Mouse (Mus musculus): ENCODE measurements around the gene Gjc3.
"Not testable (repeated sequence)": the region's sequence is repeated elsewhere in the genome, so short reads cannot be mapped to it uniquely, and the experiment has no call there.

DNA sequence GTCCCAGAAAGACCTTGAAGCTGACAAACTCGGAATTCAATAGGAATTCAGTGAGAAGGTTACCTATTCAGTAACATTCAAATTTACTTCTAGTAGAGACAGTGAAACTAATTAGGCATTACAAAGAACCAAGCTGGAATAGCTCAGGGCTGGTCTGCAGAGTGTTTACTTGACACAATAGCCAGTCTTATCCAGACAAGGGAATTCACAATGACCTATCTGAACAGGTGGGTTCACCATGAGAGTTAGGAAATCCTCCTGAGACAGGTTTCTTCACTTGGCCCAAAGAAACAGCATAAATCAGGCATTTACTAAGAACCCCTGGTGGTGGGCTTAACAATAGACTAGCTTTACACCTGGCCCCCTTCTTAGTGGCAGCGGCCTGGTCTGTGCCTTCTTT, 29.0 kb downstream of the Gjc3 start:
- not testable (repeated sequence) for TF ChIP-seq CTCF (IDR thresholded peaks at IDR 0.05; ENCODE audit: control insufficient read depth, insufficient read depth, insufficient read length); USF1 (IDR thresholded peaks at IDR 0.05; ENCODE audit: low read depth)
